Mouse (Mus musculus): ENCODE measurements around the gene Stx8. TPM values are rescaled to one million over a fixed set of nuclear protein-coding genes. Genes with fewer than 3 reads are reported as not detected.
A peak's percentile ranks its signal among the peaks of the same experiment; 100 is the strongest.

The Stx8 gene
- polyA plus RNA-seq (2011; ENCODE audit: insufficient read length, low read depth, missing spikeins): 43.9 and 51.4 TPM in 2 replicates

DNA sequence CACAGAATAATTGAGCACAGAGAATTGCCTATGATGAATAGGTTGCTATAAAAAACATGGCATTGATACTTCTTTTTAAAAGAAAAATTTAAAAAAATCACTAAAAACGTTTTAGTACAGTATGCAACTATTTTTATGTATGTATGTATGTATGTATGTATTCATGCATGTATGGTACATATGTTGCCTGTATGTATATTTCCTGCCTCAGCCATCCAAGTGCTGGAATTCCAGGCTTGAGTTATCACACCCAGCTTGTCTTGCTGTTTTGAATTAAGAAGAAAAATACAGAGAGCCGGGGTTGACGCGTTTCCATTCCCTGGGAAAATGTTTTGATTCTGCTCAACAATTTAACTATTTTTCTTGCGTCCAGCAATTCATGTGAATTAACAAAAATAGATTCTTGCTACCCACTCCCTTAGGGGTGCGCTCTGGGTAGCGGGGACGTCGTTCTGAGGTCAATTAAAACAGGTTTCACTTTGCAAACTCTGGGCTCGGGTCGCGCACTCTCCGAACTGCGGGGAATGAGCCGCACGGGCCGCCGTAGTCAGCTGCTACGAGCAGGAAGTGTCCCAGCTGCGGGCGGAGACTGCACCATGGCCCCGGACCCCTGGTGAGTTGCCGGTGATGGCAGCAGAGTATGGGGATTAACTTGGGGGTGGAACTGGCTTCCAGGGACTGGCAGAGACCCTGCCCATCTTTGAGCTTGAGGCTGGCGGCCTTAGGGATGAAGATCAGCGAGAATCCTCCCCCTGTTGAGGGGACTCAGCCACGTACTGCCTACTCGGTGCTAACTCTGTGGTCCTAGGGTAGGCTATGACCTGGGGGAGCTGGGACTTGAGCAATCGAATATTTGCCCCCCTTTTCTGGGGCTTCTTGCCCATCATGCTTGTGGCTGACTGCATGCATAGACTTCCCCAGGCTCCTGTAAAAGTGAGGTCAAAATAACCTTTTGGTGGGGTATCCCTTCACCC is at the start of gene Stx8:
TSS of gene Stx8 (plus strand) at position 289 of the 974 bp plus-strand sequence.
- Histone ChIP-seq H3K27ac (ENCODE audit: insufficient read depth, low read length) (no peak within 1 kb of the TSS), H3K4me1 (ENCODE audit: control insufficient read depth, insufficient read depth, low read length) (no peaks in the 10 kb centered on the region), H3K4me3 (ENCODE audit: insufficient read depth, low read length) (peak within 1 kb of the TSS; percentile 94)
- no peak for TF ChIP-seq CTCF (IDR thresholded peaks at IDR 0.05; ENCODE audit: borderline replicate concordance, insufficient read depth, low read length)
- peak; percentile 66 for TF ChIP-seq POLR2A (IDR thresholded peaks at IDR 0.05; ENCODE audit: low read depth, low read length)

DNA sequence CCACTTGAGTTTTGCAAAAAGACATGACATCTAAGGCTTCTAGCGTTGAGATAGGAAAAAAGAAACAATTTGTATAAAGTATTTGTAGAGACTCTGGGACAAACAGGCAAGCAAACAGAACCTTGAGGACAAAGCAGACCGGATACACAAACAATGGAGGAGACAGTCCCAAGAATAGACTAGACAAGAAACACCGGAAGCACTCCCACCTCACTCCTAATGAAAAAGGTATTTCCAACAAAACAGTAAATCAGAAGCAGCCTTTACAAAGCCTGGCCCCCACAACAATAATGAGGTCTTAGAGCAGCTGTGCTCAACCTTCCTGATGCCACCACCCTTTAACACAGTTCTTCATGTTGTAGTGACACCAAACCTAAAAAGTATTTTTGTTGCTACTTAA is 48.9 kb upstream of the Stx8 start:
- no peak overlapping the region for H3K27ac ChIP-seq (ENCODE audit: insufficient read depth, low read length)
- TF ChIP-seq POLR2A (IDR thresholded peaks at IDR 0.05; ENCODE audit: low read depth, low read length): no peak
- no peak for TF ChIP-seq CTCF (IDR thresholded peaks at IDR 0.05; ENCODE audit: borderline replicate concordance, insufficient read depth, low read length)
- peaks cover 2% of the 10 kb centered on the region for H3K4me1 ChIP-seq (ENCODE audit: control insufficient read depth, insufficient read depth, low read length)
- H3K4me3 ChIP-seq (ENCODE audit: insufficient read depth, low read length): no peak overlapping the region

DNA sequence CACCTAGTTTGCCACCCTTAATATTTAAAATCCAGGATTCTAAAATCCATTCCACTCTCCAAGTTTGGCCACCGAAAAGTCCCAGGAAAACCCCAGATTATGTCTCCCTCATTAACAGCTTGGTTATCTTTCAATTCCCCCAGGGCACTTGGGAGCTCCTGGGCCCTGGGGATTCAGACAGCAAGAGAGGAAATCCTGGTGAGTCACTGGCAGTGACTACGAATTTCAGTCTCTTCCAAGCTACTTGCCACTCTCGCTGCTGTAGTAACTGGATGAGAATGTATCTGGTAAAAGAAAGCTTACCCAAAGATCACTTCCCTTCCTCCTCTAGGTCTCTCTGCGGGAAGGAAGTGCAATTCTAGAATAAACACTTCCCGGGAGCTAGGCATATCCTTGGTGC is 46.4 kb upstream of the Stx8 start:
- TF ChIP-seq CTCF (IDR thresholded peaks at IDR 0.05; ENCODE audit: borderline replicate concordance, insufficient read depth, low read length): no peak
- no peak for TF ChIP-seq POLR2A (IDR thresholded peaks at IDR 0.05; ENCODE audit: low read depth, low read length)
- H3K27ac ChIP-seq (ENCODE audit: insufficient read depth, low read length): no peak overlapping the region
- H3K4me1 ChIP-seq (ENCODE audit: control insufficient read depth, insufficient read depth, low read length): peaks cover 2% of the 10 kb centered on the region
- no peak overlapping the region for H3K4me3 ChIP-seq (ENCODE audit: insufficient read depth, low read length)

- H3K4me3 ChIP-seq (ENCODE audit: insufficient read depth, low read length): no peak overlapping the region
- no peak overlapping the region for H3K27ac ChIP-seq (ENCODE audit: insufficient read depth, low read length)
- TF ChIP-seq POLR2A (IDR thresholded peaks at IDR 0.05; ENCODE audit: low read depth, low read length) (no peak), CTCF (IDR thresholded peaks at IDR 0.05; ENCODE audit: borderline replicate concordance, insufficient read depth, low read length) (no peak)
- H3K4me1 ChIP-seq (ENCODE audit: control insufficient read depth, insufficient read depth, low read length): peaks cover 2% of the 10 kb centered on the region
Observed at GRCm38 (mm10) chr11:67920226-67920960, 45.6 kb upstream of the Stx8 start.

DNA sequence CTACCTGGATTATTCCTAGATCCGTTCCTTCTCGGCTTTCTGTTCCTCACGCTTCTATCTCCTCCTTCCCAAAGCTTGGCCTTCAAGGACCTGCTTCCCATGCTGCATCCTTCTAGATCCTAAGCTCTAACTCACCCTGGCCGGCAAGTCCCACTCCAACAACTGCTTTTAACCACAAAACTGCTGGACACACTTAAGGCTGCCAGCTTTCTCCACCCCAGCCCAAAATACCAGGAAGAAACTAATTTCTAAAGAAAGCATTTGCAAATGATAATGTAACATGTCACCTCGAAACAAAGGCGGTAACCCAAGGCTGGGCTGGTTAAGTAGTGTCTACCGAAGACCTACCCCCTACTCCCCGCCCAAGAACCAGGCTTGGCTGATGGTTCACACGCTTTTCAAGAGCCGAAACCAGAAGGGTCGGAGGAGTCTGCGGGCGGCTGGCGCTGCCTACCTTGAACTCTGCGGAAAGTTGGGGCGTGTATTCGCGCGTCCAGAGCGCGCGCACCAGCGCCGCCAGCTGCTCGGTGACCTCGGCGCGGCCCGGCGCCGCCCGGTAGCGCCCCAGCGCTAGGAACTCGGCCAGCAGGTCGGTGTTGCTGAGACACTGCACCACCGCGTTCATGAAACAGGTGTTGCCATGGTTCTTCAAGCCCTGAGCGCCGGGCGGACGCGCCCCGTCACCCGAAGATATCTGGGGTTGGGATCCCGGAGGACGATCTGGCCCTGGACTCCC is 44.7 kb upstream of the Stx8 start:
- TF ChIP-seq CTCF (IDR thresholded peaks at IDR 0.05; ENCODE audit: borderline replicate concordance, insufficient read depth, low read length): no peak
- TF ChIP-seq POLR2A (IDR thresholded peaks at IDR 0.05; ENCODE audit: low read depth, low read length): no peak
- Histone ChIP-seq H3K4me1 (ENCODE audit: control insufficient read depth, insufficient read depth, low read length) (peaks cover 2% of the 10 kb centered on the region), H3K27ac (ENCODE audit: insufficient read depth, low read length) (no peak overlapping the region), H3K4me3 (ENCODE audit: insufficient read depth, low read length) (peak overlapping the region; percentile 57)

DNA sequence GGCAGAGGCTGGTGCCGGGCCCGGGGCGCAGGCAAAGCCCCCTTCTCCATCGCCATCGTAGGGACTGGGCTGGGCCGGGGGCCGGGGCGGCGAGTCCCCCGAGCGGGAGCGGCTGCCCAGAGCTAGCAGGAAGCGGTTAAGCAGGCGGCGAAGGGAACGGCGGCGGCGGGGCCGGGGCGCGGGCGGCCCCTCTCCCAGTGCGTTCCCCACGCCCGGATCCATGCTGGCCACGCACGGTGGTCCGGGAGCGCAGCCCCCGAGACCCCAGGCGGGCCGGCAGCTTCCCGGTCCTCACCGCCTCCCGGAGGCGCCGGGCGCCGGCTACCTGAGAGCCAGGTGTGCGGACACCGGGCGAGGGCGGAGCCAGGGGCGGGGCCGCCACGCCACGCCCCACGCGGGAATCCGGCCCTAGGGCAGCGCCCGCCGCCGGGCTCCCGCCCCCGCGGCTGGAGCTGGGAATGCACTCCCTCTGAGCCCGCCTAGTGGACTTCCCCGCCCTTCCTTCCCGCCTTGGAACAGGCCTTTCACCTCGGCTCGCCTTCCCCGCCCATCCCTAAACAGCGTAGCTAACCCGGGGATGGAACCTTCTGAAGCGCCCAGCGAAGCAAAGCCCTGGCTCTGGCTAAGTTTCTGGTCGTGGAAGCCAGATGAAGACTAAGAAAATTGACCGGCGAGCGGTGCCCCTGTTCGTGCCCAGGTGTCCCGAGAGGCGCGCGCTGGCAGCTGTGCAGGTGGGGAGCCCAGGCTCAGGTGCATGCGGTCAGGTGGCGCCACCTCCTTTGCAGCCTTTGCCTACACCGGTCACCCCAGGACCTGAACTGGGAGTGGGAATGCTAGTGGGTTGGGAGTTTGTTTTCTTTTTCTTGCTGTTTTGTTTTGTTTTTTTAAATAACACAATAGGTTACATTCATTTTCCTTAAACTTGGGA is 43.9 kb upstream of the Stx8 start, which contains the start of gene Usp43:
TSS of gene Usp43 (minus strand) at position 327 of the 928 bp plus-strand sequence.
- peak within 1 kb of the TSS; percentile 57 for H3K4me3 ChIP-seq (ENCODE audit: insufficient read depth, low read length)
- H3K4me1 ChIP-seq (ENCODE audit: control insufficient read depth, insufficient read depth, low read length): peaks cover 2% of the 10 kb centered on the region
- no peak within 1 kb of the TSS for H3K27ac ChIP-seq (ENCODE audit: insufficient read depth, low read length)
- TF ChIP-seq CTCF (IDR thresholded peaks at IDR 0.05; ENCODE audit: borderline replicate concordance, insufficient read depth, low read length) (no peak), POLR2A (IDR thresholded peaks at IDR 0.05; ENCODE audit: low read depth, low read length) (no peak)

- no peak for TF ChIP-seq POLR2A (IDR thresholded peaks at IDR 0.05; ENCODE audit: low read depth, low read length)
- TF ChIP-seq CTCF (IDR thresholded peaks at IDR 0.05; ENCODE audit: borderline replicate concordance, insufficient read depth, low read length): peak; percentile 9; the same call in 1 of the 2 replicates
- Histone ChIP-seq H3K4me3 (ENCODE audit: insufficient read depth, low read length) (peak overlapping the region; percentile 57), H3K27ac (ENCODE audit: insufficient read depth, low read length) (no peak overlapping the region), H3K4me1 (ENCODE audit: control insufficient read depth, insufficient read depth, low read length) (peaks cover 2% of the 10 kb centered on the region)
Observed at GRCm38 (mm10) chr11:67922755-67923125, 43.3 kb upstream of the Stx8 start.

- H3K4me1 ChIP-seq (ENCODE audit: control insufficient read depth, insufficient read depth, low read length): peaks cover 2% of the 10 kb centered on the region
- no peak for TF ChIP-seq POLR2A (IDR thresholded peaks at IDR 0.05; ENCODE audit: low read depth, low read length)
- no peak for TF ChIP-seq CTCF (IDR thresholded peaks at IDR 0.05; ENCODE audit: borderline replicate concordance, insufficient read depth, low read length)
- no peak overlapping the region for H3K27ac ChIP-seq (ENCODE audit: insufficient read depth, low read length)
- H3K4me3 ChIP-seq (ENCODE audit: insufficient read depth, low read length): no peak overlapping the region
Observed at GRCm38 (mm10) chr11:67923720-67924119, 42.3 kb upstream of the Stx8 start.
